Mouse (Mus musculus) forebrain, embryonic 11.5 days (tissue): Measurements from ENCODE around the gene Cdh23. TPM values are rescaled to one million over a fixed set of nuclear protein-coding genes. Genes with fewer than 3 reads are reported as not detected.

ENCODE experiments used
- ATAC-seq: fragments of 200-750 bp; cut with Nextera tagmentation; replicated peaks from 2 replicates; pipeline ENCODE4 v1.8.0; 2017; ENCODE audit warnings: moderate TSS enrichment; ENCODE audit not compliant: low FRiP score
- DNase-seq: peaks from one replicate; pipeline ENCODE4 v3.0.0-alpha.2; 2017; ENCODE audit warnings: low spot score
- H3K27ac ChIP-seq: fragments of 300-500 bp; sonication (generic); 2 replicates; pipeline ENCODE4 v1.5.1; 2014; ENCODE audit warnings: low read depth, low read length
- H3K27me3 ChIP-seq: fragments of 300-500 bp; sonication (generic); 2 replicates; pipeline ENCODE4 v1.6.1; 2014; ENCODE audit warnings: mild to moderate bottlenecking, low read length, mixed read lengths; ENCODE audit not compliant: control insufficient read depth, insufficient read depth
- H3K36me3 ChIP-seq: fragments of 300-500 bp; sonication (generic); 2 replicates; pipeline ENCODE4 v1.6.1; 2014; ENCODE audit warnings: mild to moderate bottlenecking, low read length, moderate library complexity, mixed read lengths; ENCODE audit not compliant: control insufficient read depth, insufficient read depth
- H3K4me1 ChIP-seq: fragments of 300-500 bp; sonication (generic); replicated peaks from 2 replicates; pipeline ENCODE4 v1.6.1; 2014; ENCODE audit warnings: low read length, mixed read lengths; ENCODE audit not compliant: control insufficient read depth, insufficient read depth
- H3K4me2 ChIP-seq: fragments of 300-500 bp; sonication (generic); 2 replicates; pipeline ENCODE4 v1.6.1; 2014; ENCODE audit warnings: low read depth, mild to moderate bottlenecking, low read length, moderate library complexity, mixed read lengths; ENCODE audit not compliant: severe bottlenecking
- H3K4me3 ChIP-seq: fragments of 300-500 bp; sonication (generic); 2 replicates; pipeline ENCODE4 v1.5.1; 2014; ENCODE audit warnings: low read depth, low read length
- H3K9ac ChIP-seq: fragments of 300-500 bp; sonication (generic); 2 replicates; pipeline ENCODE4 v1.6.1; 2014; ENCODE audit warnings: low read length
- H3K9me3 ChIP-seq: fragments of 300-500 bp; sonication (generic); 2 replicates; pipeline ENCODE4 v1.6.1; 2016; ENCODE audit warnings: low read length, mixed read lengths; ENCODE audit not compliant: control insufficient read depth
- WGBS: fragments of 180-500 bp; shearing (Covaris S2); extraction: QIAGEN DNeasy Blood & Tissue Kit; methylation state at CpG from one replicate; pipeline ENCODE4 v1.1.7; 2014; 5-methylcytosine and 5-hydroxymethylcytosine counted together
- polyA plus RNA-seq: library from polyadenylated mRNA; unstranded; fragments of >200 nt; fragmentation: Nextera tagmentation; extraction: Ambion mirVana; gene quantifications from 2 replicates; pipeline ENCODE4 v1.2.1, GENCODE M21; 2014

The Cdh23 gene
- polyA plus RNA-seq, 1 experiment from 2014 or later = 0.36 TPM

DNA sequence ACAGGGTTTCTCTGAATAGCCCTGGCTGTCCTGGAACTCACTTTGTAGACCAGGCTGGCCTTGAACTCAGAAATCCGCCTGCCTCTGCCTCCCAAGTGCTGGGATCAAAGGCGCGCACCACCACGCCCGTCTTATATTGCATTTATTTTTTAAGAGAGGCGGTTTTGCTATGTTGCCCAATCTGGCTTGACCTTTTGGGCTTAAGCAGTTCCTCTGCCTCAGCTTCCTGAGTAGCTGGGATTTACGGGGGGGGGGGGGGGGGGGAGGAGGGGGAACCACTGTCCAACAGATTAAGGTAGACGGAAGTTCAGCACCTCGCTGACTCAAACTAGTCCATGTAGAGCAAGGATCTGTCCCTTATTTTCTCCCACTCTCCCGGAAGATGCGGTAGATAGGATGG lies 427.6 kb downstream of the Cdh23 start:
- Histone ChIP-seq H3K9me3 (no peaks in the 10 kb centered on the region), H3K36me3 (no peaks in the 10 kb centered on the region), H3K27ac (no peak overlapping the region), H3K4me2 (no peak overlapping the region), H3K27me3 (no peaks in the 10 kb centered on the region), H3K4me1 (no peaks in the 10 kb centered on the region), H3K9ac (no peak overlapping the region), H3K4me3 (no peak overlapping the region)
- 86% methylated on average over 11 of the region's 11 CpGs for WGBS
- no peak for DNase-seq
- ATAC-seq = no peak

DNA sequence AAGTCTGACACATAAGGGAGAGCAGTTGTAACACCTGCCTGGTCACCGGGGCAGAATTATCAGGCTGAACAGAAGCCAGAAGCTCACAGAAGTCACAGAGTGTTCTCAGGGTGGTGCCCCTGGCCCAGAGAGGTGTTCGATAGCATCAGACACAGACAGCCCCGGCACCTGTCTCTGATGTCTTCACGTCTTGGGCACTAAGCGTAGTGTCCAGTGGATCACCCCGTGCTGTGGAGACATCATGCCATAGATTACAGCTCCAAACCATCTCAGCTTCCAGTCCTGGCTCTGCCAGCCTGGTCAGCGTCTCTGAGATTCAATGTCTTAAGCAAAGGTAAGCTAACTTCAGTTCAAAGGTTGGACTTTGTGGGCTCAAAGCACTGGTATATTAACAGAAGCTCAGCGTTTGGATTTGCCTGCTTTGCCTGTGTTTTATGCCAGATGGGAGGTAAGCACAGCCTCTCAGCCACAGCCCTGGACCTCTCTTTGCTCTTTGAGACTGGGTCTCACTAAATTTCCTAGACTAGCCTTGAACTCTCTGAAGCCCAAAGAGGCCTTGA lies 429.4 kb downstream of the Cdh23 start:
- no peak for ATAC-seq

DNA sequence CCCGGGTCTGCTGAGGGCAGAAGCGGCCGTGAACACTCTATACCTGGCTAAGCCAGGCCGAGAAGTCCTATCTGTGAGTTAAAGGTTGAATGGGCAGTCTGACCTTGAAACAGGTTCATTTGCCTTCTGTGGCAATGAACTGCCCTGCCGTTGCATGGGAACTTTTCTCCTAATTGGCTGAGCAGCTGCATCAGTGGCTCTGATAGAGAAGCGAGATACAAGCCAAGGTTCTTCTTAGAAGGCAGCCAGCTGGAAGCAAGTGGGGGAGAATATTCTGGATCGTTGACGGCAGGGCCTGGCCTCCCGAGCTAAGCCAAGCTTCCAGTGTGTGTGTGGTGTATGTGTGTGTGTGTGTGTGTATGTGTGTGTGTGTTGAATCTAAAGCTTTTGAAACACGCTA lies 431.0 kb downstream of the Cdh23 start:
- Histone ChIP-seq H3K27me3 (no peaks in the 10 kb centered on the region), H3K9ac (no peak overlapping the region), H3K4me2 (no peak overlapping the region), H3K9me3 (no peaks in the 10 kb centered on the region), H3K4me1 (no peaks in the 10 kb centered on the region), H3K4me3 (no peak overlapping the region), H3K27ac (no peak overlapping the region), H3K36me3 (no peaks in the 10 kb centered on the region)
- 84% methylated on average over 10 of the region's 10 CpGs for whole genome bisulfite sequencing
- ATAC-seq (no peak), DNase-seq (no peak)

More for the DNA sequence above, 429.4 kb downstream of the Cdh23 start:
- 92% methylated on average over 8 of the region's 8 CpGs for WGBS
- Histone ChIP-seq H3K9ac (no peak overlapping the region), H3K9me3 (no peaks in the 10 kb centered on the region), H3K27me3 (no peaks in the 10 kb centered on the region), H3K27ac (no peak overlapping the region), H3K4me3 (no peak overlapping the region), H3K4me2 (no peak overlapping the region), H3K36me3 (no peaks in the 10 kb centered on the region), H3K4me1 (no peaks in the 10 kb centered on the region)
- DNase-seq = no peak

DNA sequence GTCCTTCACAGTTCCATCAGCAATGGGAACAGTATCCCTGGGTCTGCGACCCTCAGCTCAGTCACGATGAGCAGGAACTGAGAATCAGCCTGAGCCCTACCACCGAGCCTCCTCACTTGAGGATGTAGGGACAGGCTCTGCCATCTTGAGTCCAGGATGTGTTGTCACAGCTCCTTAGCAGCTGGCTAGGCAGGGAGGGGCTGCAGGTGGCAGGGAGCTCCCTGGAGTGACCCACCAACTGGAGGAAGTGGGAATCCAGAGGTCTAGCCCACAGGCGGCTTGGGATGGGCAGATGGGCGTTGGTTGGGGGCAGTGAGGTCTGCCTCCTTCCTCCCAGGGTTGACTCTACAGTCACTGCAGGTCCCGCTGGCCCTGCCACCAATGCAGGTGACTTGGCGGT lies 432.9 kb downstream of the Cdh23 start:
- H3K27ac ChIP-seq = no peak overlapping the region
- WGBS = 88% methylated on average over 7 of the region's 7 CpGs
- ATAC-seq = no peak

DNA sequence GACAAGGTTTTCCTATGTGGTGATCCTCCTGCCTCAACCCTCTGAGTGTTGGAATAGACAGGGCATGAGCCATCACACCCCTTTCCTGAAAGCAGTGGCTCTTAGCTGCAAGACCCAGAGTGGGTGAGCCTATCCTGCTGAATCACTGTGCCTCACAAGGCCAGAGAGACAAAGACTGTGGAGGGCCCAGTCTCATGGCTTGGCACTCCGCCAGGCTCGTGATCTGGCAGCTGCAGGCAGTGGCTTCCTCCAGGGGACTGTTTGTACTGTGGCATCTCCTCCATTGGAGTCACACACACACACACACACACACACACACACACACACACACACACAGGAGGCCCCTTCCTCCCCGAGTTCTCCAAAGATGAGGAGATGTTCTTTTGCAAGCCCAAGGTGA lies 433.9 kb downstream of the Cdh23 start:
- WGBS = 65% methylated on average over 3 of the region's 3 CpGs
- ATAC-seq (peak; percentile 66; the same call in 1 of the 2 replicates), DNase-seq (peak; percentile 85)
- no peaks in the 10 kb centered on the region for H3K36me3 ChIP-seq
- no peak overlapping the region for H3K4me2 ChIP-seq
- H3K27me3 ChIP-seq = no peaks in the 10 kb centered on the region
- no peaks in the 10 kb centered on the region for H3K9me3 ChIP-seq
- no peak overlapping the region for H3K4me3 ChIP-seq
- H3K9ac ChIP-seq = no peak overlapping the region
- no peak overlapping the region for H3K27ac ChIP-seq
- no peaks in the 10 kb centered on the region for H3K4me1 ChIP-seq

More for the DNA sequence above, 432.9 kb downstream of the Cdh23 start:
- H3K9me3 ChIP-seq = no peaks in the 10 kb centered on the region
- no peaks in the 10 kb centered on the region for H3K27me3 ChIP-seq
- no peak overlapping the region for H3K4me2 ChIP-seq
- no peak for DNase-seq
- H3K4me1 ChIP-seq = no peaks in the 10 kb centered on the region
- H3K36me3 ChIP-seq = no peaks in the 10 kb centered on the region
- no peak overlapping the region for H3K4me3 ChIP-seq
- H3K9ac ChIP-seq = no peak overlapping the region

DNA sequence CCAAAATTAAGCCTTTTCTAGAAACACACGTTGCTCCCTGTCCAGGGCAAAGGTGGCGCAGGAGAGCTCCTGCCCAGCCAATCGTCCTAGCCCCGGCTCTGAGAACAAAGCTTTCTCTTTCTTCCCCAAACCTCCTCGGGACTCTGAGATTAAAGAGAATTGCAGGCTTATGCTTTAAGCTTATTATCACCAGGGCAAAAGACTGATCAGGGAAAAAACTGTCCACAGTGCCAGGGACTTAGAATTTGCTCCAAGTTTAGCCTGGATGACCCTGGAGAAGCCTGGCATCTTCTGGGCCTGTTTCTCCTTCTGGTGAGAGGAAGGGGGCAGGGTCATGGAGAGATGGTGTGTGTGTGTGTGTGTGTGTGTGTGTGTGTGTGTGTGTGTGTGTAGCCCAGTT lies 434.8 kb downstream of the Cdh23 start:
- Histone ChIP-seq H3K27me3 (no peaks in the 10 kb centered on the region), H3K4me3 (no peak overlapping the region), H3K9me3 (no peaks in the 10 kb centered on the region), H3K9ac (no peak overlapping the region), H3K4me2 (no peak overlapping the region), H3K4me1 (no peaks in the 10 kb centered on the region), H3K27ac (no peak overlapping the region), H3K36me3 (no peaks in the 10 kb centered on the region)
- no peak for ATAC-seq
- WGBS = 27% methylated on average over 5 of the region's 5 CpGs
- no peak for DNase-seq

DNA sequence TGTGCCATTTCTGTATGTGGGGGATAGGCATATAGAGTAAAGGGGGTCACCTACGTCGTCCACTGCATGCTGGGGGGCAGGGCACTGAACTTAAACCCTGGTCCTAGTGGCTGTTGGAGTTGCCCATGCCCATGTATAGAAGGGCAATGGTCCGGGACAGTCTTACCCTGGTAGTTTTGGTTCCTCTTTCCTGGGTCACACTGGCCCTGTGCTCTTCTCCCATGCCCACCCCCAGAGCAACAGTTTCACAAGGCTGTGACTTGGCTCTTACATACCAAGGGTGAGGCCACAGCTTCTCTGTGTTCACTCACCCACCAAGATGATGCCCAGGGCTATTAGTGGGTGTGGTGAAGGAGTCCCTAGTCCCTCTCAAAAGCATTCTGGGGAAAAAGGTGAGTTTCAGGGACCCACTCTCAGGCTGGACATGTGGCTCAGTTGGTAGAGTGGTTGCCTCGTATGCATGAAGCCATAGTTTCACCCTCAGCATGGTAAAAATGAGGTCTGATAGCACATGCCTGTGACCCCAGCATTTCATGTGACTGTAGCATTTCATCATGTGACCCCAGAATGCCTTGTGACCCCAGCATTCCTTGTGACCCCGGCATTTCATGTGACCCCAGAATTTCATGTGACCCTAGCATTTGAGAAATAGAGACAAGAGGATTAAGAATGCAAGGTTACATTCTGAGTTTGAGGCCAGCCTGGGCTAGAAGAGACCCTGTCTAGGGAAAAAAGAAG lies 435.6 kb downstream of the Cdh23 start:
- H3K27ac ChIP-seq = no peak overlapping the region

DNA sequence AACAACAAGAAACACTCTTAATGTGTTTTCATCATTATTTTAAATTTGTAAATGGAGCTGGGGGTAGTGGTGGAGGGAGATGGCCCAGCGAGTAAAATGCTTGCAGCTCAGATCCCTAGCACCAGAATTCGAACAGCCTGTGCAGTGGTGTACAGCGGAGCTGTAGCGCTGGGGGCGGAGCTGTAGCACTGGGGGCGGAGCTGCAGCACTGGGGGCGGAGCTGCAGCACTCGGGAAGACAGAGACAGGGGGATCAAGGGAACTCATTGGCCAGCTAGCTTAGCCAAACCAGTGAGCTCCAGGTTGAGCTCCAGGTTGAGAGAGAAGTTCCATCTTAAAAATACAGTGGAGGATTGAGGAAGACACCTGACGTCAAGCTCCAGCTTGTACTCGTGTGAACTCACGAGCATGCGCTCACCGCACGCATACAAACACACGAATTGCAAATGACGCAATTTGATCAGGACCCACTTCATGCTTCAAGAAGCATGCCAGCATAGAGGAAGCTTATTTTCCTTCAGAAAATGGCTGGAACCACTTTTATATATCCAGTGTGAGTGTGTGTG lies 438.9 kb downstream of the Cdh23 start:
- H3K9me3 ChIP-seq = no peaks in the 10 kb centered on the region
- no peak overlapping the region for H3K27ac ChIP-seq
- 58% methylated on average over 16 of the region's 16 CpGs for WGBS
- no peak overlapping the region for H3K4me2 ChIP-seq
- H3K9ac ChIP-seq = no peak overlapping the region
- no peaks in the 10 kb centered on the region for H3K4me1 ChIP-seq
- no peaks in the 10 kb centered on the region for H3K27me3 ChIP-seq
- no peak for ATAC-seq
- H3K4me3 ChIP-seq = no peak overlapping the region
- DNase-seq = no peak
- H3K36me3 ChIP-seq = no peaks in the 10 kb centered on the region

More for the DNA sequence above, 435.6 kb downstream of the Cdh23 start:
- Histone ChIP-seq H3K36me3 (no peaks in the 10 kb centered on the region), H3K9me3 (no peaks in the 10 kb centered on the region), H3K4me1 (no peaks in the 10 kb centered on the region), H3K4me2 (no peak overlapping the region), H3K27me3 (no peaks in the 10 kb centered on the region), H3K9ac (no peak overlapping the region), H3K4me3 (no peak overlapping the region)
- ATAC-seq (no peak), DNase-seq (no peak)
- whole genome bisulfite sequencing = 86% methylated on average over 5 of the region's 5 CpGs

DNA sequence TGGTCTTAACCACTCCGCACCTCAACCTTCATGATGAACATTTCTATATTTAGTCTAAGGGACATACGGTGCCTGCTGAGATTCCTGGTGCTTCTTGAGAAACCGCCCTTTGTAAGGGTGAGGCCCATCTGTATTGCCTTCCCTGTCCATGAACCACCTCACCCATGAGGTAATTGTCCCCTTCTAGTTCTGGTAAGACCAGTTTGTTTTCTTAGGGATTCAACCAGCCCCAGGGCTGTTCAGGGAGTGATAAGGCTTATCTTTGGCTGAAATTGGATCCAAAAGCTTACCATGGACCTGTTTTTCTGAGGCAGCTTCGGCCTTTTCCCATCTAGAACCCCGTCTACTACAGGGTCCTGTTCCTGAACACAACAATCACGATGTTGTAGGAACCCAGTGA lies 440.2 kb downstream of the Cdh23 start:
- 84% methylated on average over 6 of the region's 6 CpGs for WGBS
- no peak overlapping the region for H3K4me2 ChIP-seq
- no peak for DNase-seq
- no peak overlapping the region for H3K9ac ChIP-seq
- H3K36me3 ChIP-seq = no peaks in the 10 kb centered on the region
- no peak overlapping the region for H3K27ac ChIP-seq
- no peaks in the 10 kb centered on the region for H3K27me3 ChIP-seq
- no peaks in the 10 kb centered on the region for H3K4me1 ChIP-seq
- no peaks in the 10 kb centered on the region for H3K9me3 ChIP-seq
- H3K4me3 ChIP-seq = no peak overlapping the region
- ATAC-seq = no peak
